Mouse (Mus musculus) embryonic facial prominence, embryonic 15.5 days (tissue): ENCODE measurements around the gene Nf1. TPM values are rescaled to one million over a fixed set of nuclear protein-coding genes. Genes with fewer than 3 reads are reported as not detected.
A peak's percentile ranks its signal among the peaks of the same experiment; 100 is the strongest.

ENCODE experiments used
- ATAC-seq: fragments of 200-750 bp; cut with Nextera tagmentation; 2 replicates; pipeline ENCODE4 v1.8.0; 2017; ENCODE audit warnings: low read depth, moderate TSS enrichment; ENCODE audit not compliant: insufficient number of reproducible peaks, low FRiP score, low TSS enrichment
- H3K27ac ChIP-seq: fragments of 300-500 bp; sonication (generic); replicated peaks from 2 replicates; pipeline ENCODE4 v1.5.1; 2015; ENCODE audit warnings: mild to moderate bottlenecking, inconsistent platforms
- H3K27me3 ChIP-seq: fragments of 300-500 bp; sonication (generic); 2 replicates; pipeline ENCODE4 v1.6.1; 2015; ENCODE audit warnings: inconsistent platforms
- H3K36me3 ChIP-seq: fragments of 300-500 bp; sonication (generic); 2 replicates; pipeline ENCODE4 v1.6.1; 2015; ENCODE audit warnings: mild to moderate bottlenecking, inconsistent platforms
- H3K4me1 ChIP-seq: fragments of 300-500 bp; sonication (generic); 2 replicates; pipeline ENCODE4 v1.6.1; 2015; ENCODE audit warnings: inconsistent platforms
- H3K4me2 ChIP-seq: fragments of 300-500 bp; sonication (generic); replicated peaks from 2 replicates; pipeline ENCODE4 v1.6.1; 2015; ENCODE audit warnings: mild to moderate bottlenecking, inconsistent platforms
- H3K4me3 ChIP-seq: fragments of 300-500 bp; sonication (generic); replicated peaks from 2 replicates; pipeline ENCODE4 v1.5.1; 2015; ENCODE audit warnings: mild to moderate bottlenecking, inconsistent platforms
- H3K9ac ChIP-seq: fragments of 300-500 bp; sonication (generic); 2 replicates; pipeline ENCODE4 v1.6.1; 2015; ENCODE audit warnings: inconsistent platforms
- H3K9me3 ChIP-seq: fragments of 300-500 bp; sonication (generic); replicated peaks from 2 replicates; pipeline ENCODE4 v1.6.1; 2016; ENCODE audit warnings: inconsistent platforms
- WGBS: fragments of 180-500 bp; shearing (Covaris S2); methylation state at CpG from one replicate; pipeline ENCODE4 v1.1.7; 2015; 5-methylcytosine and 5-hydroxymethylcytosine counted together
- polyA plus RNA-seq: library from polyadenylated mRNA; unstranded; fragments of >200 nt; fragmentation: Nextera tagmentation; extraction: Ambion mirVana; gene quantifications from 2 replicates; pipeline ENCODE4 v1.2.1, GENCODE M21; 2015

The Nf1 gene
- polyA plus RNA-seq, 1 experiment from 2014 or later: 6.4 TPM

DNA sequence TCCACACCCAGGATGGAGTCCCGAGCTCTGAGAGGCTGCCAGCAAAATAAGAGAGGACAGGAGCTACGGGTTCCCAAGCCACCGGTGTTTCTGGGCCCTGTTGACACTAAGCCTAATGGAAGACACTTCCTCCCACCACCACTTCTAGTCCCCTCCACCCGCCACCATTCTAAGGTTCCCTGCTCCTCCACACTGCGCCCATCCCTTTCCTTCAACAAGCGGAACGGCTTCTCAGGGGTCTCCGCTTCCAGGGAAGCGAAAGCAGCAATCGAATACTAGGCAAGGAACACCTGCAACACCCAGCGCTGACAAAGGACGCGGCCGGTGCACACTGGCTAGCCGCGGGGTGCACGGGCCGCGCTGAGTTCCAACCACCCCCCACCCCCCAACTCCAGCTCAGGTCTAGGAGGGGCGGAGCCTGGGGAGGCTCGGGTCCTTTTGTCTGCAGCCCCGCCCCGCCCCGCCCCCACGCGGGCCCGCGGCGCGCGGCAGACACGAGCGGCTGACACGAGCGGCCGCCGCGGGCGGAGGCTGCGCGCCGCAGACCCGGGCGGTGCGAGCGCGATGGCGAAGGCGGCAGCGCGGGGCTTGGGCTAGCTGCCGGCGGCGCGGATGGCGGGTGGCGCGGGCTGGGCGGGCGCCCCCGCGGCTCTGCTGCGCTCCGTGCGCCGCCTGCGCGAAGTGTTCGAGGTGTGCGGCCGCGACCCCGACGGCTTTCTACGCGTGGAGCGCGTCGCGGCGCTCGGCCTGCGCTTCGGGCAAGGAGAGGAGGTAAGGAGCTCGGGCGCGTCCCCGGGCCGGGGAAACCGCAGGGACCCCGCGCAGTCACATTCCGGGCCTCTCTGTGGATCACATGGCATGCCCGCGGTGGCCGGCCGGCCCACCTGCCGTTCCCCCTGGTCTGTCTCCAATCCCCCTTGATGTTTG is 251.4 kb downstream of the Nf1 start, which contains the start of gene Rab11fip4:
TSS of gene Rab11fip4 (plus strand) at position 549 of the 927 bp plus-strand sequence.
- no peak for ATAC-seq
- H3K27me3 ChIP-seq: peaks cover 46% of the 10 kb centered on the region
- WGBS: under 1% methylated on average over 86 of the region's 98 CpGs

DNA sequence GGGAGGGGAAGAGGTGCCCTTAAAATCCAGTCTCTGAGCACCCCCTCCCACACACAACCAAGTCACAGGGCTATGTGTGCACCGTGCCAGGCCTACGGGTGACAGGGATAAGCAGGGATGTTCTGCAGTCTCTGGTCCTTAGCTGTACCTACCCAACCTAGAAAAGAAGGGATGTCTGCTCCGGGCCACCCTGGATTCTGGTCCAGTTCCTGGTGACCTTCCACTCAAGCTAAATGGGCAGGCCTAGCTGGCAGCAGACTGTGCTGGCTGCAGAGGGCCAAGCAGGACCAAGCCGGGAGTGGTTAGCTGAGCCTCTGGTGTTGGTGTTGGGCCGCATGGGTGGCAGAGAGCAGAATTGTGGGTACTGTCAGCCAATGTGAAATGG is 252.1 kb downstream of the Nf1 start:
- 31% methylated on average over 5 of the region's 5 CpGs for WGBS

More for the DNA sequence above, 251.4 kb downstream of the Nf1 start, which contains the start of gene Rab11fip4:
- Histone ChIP-seq H3K4me3 (peak within 1 kb of the TSS; percentile 58), H3K4me1 (peaks cover 11% of the 10 kb centered on the region), H3K36me3 (no peaks in the 10 kb centered on the region), H3K27ac (no peak within 1 kb of the TSS), H3K9me3 (no peaks in the 10 kb centered on the region), H3K9ac (peak within 1 kb of the TSS; percentile 33; the same call in 1 of the 2 replicates), H3K4me2 (peak within 1 kb of the TSS; percentile 98)

DNA sequence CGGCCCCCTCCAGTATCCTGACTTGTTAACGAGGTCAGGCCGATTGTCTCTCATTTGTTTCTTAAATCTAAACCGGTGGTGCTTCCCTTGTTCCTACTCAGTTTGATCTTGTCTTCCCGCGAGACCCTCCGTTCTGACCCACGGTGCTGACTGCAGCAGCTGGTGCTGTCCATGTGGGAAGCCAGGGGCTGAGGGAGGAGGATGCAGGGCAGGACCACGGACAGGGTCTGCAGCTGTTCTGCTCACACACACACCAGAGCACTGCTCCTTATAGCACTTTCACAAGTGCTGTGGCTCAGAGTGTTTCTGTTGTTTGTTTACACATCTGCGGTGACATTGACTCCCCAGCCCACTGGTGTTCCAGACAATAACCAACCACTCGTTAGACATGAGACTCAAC is 254.0 kb downstream of the Nf1 start:
- H3K4me2 ChIP-seq: no peak overlapping the region
- H3K27ac ChIP-seq: no peak overlapping the region
- 34% methylated on average over 11 of the region's 11 CpGs for WGBS
- H3K27me3 ChIP-seq: peaks cover 46% of the 10 kb centered on the region
- no peak overlapping the region for H3K9ac ChIP-seq
- no peak overlapping the region for H3K4me3 ChIP-seq
- ATAC-seq: no peak
- no peaks in the 10 kb centered on the region for H3K36me3 ChIP-seq
- peaks cover 11% of the 10 kb centered on the region for H3K4me1 ChIP-seq
- H3K9me3 ChIP-seq: no peaks in the 10 kb centered on the region

More for the DNA sequence above, 252.1 kb downstream of the Nf1 start:
- H3K4me2 ChIP-seq: peak overlapping the region; percentile 98
- H3K9ac ChIP-seq: peak overlapping the region; percentile 33; the same call in 1 of the 2 replicates
- peaks cover 11% of the 10 kb centered on the region for H3K4me1 ChIP-seq
- no peak overlapping the region for H3K27ac ChIP-seq
- H3K36me3 ChIP-seq: no peaks in the 10 kb centered on the region
- peak overlapping the region; percentile 58 for H3K4me3 ChIP-seq
- no peak for ATAC-seq
- H3K9me3 ChIP-seq: no peaks in the 10 kb centered on the region
- H3K27me3 ChIP-seq: peaks cover 46% of the 10 kb centered on the region

DNA sequence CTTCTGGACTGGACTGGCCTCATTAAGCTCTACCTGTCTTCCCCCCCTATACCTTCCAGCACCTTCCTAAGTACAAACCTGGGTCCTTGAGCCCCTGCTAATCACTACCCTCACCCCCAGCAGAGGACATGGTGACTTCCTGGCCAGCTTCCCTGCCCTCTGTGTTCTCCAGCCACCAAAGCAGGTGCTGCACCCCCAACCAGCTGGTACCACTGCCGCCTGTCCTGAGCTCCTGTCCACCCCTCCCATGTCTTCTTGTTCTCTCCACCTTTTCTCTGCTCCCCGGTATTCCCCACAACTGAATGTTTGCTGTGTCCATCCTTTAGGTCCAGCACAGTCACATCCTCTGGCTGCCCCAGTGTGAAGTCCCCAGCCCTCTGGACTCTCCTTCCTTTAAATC is 271.0 kb downstream of the Nf1 start:
- no peaks in the 10 kb centered on the region for H3K9me3 ChIP-seq
- H3K4me2 ChIP-seq: no peak overlapping the region
- H3K4me1 ChIP-seq: peaks cover 17% of the 10 kb centered on the region
- no peak overlapping the region for H3K4me3 ChIP-seq
- no peaks in the 10 kb centered on the region for H3K36me3 ChIP-seq
- no peak overlapping the region for H3K9ac ChIP-seq
- no peaks in the 10 kb centered on the region for H3K27me3 ChIP-seq
- no peak for ATAC-seq
- WGBS: 60% methylated on average over 2 of the region's 2 CpGs
- H3K27ac ChIP-seq: no peak overlapping the region

DNA sequence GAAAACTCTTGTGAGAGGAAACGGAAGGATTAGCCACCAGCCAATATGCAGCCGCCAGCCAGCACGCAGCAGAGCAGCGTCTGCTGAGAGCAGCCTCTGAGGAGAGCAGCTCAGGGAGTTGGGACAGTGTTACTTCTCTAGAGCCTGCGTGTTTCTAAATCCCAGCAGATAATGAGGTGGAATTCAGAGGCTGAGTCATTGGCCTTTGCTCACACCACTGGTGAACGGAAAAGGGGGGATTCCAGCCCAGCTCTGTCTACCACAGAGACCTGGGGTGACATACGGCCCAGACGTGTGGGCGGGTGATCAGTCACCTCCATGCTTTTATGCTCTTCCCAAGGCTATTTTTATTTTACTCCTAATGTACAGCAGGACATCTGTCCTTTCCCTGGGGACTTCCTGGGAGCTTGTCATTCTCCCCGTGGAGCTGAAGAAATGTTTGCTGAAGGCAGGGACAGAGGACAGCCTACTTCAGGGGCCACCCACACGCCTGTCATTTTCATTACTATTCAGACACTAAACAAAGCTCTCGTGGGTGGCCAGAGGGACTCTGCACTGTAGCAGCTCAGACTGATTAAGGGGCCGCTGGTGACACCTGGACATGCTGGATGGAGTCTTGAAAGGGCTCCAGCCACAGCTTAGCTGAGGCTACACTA is 271.6 kb downstream of the Nf1 start:
- WGBS: 19% methylated on average over 13 of the region's 13 CpGs
- Histone ChIP-seq H3K27me3 (no peaks in the 10 kb centered on the region), H3K36me3 (no peaks in the 10 kb centered on the region), H3K27ac (no peak overlapping the region), H3K4me1 (peaks cover 17% of the 10 kb centered on the region), H3K4me3 (no peak overlapping the region), H3K4me2 (no peak overlapping the region), H3K9ac (no peak overlapping the region), H3K9me3 (no peaks in the 10 kb centered on the region)
- ATAC-seq: no peak

DNA sequence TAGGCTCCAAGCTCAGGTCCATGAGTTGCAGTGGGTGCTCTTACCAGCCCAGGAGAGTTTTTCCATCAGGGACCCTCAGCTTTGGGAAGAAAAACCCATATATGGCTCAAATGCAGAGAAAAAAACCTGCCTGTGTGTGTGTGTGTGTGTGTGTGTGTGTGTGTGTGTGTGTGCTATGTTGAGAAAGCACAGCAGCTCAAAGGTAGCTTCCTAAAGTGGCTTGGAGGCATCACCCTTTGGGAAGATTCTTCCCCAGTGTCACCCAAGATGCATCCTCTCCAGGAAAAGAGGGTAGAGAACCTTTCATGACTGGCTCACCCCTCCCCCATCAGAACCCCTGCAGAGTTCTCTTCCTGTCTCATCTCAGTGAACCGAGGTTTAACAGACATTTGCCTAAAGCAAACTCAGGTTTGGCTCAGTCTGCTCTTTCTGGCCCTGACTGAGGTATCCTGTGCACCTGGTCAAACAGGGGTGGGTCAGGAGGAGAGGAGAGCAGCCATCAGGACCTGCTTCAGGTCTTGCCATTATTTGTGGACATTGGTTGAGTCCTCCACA is 272.6 kb downstream of the Nf1 start:
- Histone ChIP-seq H3K9ac (no peak overlapping the region), H3K9me3 (no peaks in the 10 kb centered on the region), H3K27me3 (no peaks in the 10 kb centered on the region), H3K36me3 (no peaks in the 10 kb centered on the region), H3K4me3 (no peak overlapping the region), H3K4me1 (peaks cover 17% of the 10 kb centered on the region), H3K27ac (no peak overlapping the region), H3K4me2 (no peak overlapping the region)
- 4% methylated on average over 1 of the region's 1 CpGs for WGBS
- ATAC-seq: no peak

DNA sequence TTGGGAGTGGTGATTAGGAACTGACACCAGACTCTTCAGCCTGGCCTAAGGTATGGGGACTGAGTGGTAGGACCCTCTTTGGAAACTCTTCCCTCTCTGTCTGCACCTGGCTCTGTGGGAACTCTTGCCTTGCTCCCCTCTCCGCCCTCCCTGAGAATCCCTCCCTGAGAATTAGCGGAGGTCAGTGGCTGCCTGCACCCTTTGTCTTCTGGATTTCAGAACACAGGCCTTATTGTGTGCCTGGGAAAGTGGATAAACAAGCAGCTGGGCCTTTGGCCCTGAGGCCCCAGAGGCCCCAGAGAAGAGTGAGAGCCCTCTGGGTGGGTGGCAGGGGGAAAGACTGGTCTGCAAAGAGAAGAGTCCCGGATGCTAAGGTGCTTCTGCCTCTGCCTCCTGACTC is 273.6 kb downstream of the Nf1 start:
- Histone ChIP-seq H3K36me3 (no peaks in the 10 kb centered on the region), H3K27me3 (no peaks in the 10 kb centered on the region), H3K4me1 (peaks cover 17% of the 10 kb centered on the region), H3K4me3 (no peak overlapping the region), H3K4me2 (no peak overlapping the region), H3K9ac (no peak overlapping the region), H3K9me3 (no peaks in the 10 kb centered on the region), H3K27ac (no peak overlapping the region)
- 31% methylated on average over 3 of the region's 3 CpGs for WGBS
- no peak for ATAC-seq

DNA sequence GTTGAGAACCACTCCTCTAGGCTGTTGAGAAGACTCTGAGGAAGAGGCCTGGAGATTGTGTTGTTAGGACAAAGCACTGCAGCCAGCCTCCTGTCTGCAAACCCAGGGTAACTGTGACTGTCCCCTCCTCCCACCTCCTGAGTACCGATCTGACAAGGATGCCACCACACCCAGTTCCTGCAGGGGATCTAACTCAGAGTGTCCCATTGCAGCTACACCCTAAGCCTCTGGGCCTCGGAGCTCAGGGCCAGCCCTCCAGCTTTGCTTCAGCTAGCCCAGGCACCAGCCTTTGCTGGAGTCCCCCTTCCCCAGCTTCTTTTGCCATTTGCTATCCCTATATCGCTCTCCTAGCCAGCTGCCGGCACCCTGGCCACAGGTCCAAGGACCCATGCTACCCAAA is 274.2 kb downstream of the Nf1 start:
- H3K27me3 ChIP-seq: no peaks in the 10 kb centered on the region
- H3K27ac ChIP-seq: no peak overlapping the region
- H3K9me3 ChIP-seq: no peaks in the 10 kb centered on the region
- H3K36me3 ChIP-seq: no peaks in the 10 kb centered on the region
- WGBS: 42% methylated on average over 4 of the region's 4 CpGs
- no peak overlapping the region for H3K9ac ChIP-seq
- no peak for ATAC-seq
- no peak overlapping the region for H3K4me3 ChIP-seq
- H3K4me2 ChIP-seq: no peak overlapping the region
- H3K4me1 ChIP-seq: peaks cover 17% of the 10 kb centered on the region

DNA sequence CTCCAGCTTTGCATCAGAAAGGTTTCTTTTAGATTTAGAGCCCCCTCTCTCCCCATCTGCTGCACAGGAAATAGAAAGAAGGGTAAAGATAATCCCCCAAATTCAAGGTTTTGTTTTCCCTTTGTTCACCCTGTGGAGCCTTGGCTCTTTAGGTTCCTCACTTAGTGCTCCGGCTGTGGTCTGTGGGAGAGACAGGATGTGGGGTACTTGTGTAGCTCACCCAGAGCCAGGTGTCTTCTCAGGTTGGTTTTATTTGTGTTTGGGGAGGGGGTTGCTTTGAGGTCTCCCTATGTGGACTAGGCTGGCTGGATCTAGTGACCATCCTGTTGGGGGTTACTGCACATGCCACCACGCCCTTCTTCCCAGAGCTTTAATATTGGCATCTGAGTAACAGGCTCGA is 275.4 kb downstream of the Nf1 start:
- no peak overlapping the region for H3K4me3 ChIP-seq
- H3K27ac ChIP-seq: no peak overlapping the region
- no peaks in the 10 kb centered on the region for H3K27me3 ChIP-seq
- no peaks in the 10 kb centered on the region for H3K9me3 ChIP-seq
- ATAC-seq: no peak
- H3K4me1 ChIP-seq: peaks cover 17% of the 10 kb centered on the region
- no peak overlapping the region for H3K4me2 ChIP-seq
- WGBS: 76% methylated on average over 3 of the region's 3 CpGs
- H3K36me3 ChIP-seq: no peaks in the 10 kb centered on the region
- H3K9ac ChIP-seq: no peak overlapping the region

DNA sequence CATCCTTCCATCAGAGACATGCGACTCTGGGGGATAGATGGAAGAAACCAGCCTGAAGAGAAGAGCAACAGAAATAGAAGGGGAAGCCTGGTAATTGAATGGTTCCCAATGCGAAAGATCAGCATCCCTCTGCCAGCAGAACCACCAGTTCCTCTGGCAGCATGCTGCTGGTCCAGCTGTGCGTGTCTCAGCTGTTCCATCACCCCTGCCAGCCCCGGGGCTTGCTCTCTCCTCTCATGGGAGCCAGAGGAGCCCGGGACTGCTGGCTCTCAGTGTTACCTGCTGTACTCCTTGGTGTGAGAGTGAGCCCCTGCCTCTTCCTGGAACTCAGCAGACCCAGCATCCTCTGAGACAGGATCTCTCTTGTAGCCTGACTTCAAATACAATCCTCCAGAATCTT is 276.4 kb downstream of the Nf1 start:
- Histone ChIP-seq H3K4me2 (no peak overlapping the region), H3K9ac (no peak overlapping the region), H3K9me3 (no peaks in the 10 kb centered on the region), H3K36me3 (no peaks in the 10 kb centered on the region), H3K4me3 (no peak overlapping the region), H3K27ac (no peak overlapping the region), H3K4me1 (peaks cover 10% of the 10 kb centered on the region), H3K27me3 (no peaks in the 10 kb centered on the region)
- no peak for ATAC-seq
- 44% methylated on average over 5 of the region's 5 CpGs for WGBS

DNA sequence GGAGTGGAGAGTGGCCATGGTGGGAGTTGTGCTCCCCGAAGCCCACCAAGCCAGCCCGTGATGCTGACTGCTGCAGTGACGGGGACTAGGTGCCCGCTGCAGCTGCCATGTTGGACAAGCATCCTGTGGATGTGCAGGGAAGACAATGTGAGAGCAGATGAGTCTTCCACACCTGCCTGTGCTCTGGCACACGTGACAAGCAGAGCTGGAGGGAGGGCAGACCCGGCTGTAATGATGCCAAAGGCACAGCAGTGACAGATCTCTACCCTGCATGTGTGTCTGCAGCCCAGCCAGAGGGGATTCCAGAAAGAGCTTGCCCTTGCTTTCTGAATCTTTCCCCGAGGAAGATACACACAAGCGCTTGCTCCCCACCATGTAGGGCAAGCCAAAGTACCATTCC is 278.5 kb downstream of the Nf1 start:
- no peak overlapping the region for H3K4me3 ChIP-seq
- H3K36me3 ChIP-seq: no peaks in the 10 kb centered on the region
- no peak for ATAC-seq
- H3K4me1 ChIP-seq: no peaks in the 10 kb centered on the region
- no peaks in the 10 kb centered on the region for H3K27me3 ChIP-seq
- no peaks in the 10 kb centered on the region for H3K9me3 ChIP-seq
- H3K4me2 ChIP-seq: no peak overlapping the region
- WGBS: 82% methylated on average over 8 of the region's 8 CpGs
- H3K27ac ChIP-seq: no peak overlapping the region
- H3K9ac ChIP-seq: no peak overlapping the region
